Mouse (Mus musculus) neural tube, embryonic 10.5 days (tissue): ENCODE results near the gene Ddc.

ENCODE experiments used
- DNase-seq: peaks from one replicate; pipeline ENCODE4 v3.0.0-alpha.2; 2017; ENCODE audit warnings: low spot score; ENCODE audit errors: extremely low spot score

Gene Ddc

DNA sequence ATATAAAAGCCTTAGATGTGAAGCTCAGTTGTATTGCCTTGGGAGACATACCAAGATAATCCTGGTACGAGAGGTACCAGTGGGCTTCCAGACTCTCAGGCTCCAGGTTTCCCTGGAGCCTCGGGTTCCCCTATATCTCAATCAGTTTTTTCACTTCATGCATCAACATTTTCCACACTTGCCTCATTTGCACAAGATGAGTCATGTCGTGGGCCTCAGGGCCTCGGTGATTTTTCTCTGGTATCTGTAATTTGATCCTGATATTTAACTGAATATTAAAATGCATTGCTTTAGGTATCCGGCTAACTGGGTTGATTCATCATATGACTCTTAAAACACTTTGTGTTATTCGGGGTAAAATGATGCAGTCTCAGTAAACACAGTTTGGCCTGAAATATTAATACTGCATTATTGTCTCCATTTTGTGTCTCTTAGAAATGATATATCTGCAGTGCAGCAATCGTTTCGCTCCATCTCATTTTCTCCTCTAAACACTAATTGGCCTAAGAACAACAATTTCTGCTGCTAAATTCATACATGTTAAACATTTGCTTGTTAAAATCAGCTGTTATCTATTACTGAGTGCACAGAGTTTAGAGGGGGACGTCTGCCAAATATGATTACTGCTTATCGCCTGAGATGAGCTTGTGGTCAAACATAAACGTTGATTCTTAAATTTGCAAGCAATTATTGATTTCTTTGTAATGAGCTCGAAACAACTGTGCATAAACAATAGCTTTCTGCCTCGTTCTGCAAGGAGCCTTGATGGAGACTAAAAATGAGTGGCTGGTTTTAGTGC is 48.2 kb downstream of the Ddc start:
- DNase-seq: no peak

DNA sequence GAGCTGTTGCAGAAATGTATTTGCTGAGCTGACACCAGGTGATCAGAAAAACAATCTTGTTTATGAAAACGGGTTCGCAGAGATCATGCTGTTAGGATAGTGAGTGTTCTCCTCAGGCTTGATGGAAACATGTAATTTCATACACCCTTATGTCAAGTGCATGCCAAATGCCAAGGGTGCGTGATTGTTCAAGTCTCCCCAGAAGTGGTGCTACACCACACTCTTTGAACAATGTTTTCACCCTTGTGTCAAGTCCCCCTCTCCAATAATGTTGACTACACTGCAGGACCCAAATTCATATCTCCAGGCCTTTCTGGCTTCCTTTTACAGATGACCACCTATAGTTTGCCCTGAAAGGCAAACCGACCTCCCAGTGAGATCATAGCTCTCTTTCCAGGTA is 49.5 kb downstream of the Ddc start:
- DNase-seq: no peak

DNA sequence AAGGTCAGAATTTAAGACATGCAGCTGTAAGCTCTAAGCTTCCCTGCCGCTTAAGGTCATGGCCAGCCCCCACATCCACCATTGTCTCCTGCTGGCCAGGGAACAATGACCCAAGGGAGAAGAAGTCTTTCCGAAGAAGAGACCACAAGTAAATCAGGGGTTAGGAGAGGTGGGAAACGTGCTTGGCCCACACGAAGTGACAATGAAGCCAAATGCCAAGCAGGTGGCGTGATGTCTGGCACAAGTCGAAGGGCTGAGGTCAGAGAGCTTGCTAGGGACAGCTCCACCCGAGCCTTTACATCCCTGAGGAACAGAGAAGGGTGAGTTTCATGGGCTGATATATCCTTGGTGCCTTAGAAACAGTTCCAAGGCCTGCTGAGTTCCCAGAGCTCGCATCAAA is 52.9 kb downstream of the Ddc start:
- no peak for DNase-seq

DNA sequence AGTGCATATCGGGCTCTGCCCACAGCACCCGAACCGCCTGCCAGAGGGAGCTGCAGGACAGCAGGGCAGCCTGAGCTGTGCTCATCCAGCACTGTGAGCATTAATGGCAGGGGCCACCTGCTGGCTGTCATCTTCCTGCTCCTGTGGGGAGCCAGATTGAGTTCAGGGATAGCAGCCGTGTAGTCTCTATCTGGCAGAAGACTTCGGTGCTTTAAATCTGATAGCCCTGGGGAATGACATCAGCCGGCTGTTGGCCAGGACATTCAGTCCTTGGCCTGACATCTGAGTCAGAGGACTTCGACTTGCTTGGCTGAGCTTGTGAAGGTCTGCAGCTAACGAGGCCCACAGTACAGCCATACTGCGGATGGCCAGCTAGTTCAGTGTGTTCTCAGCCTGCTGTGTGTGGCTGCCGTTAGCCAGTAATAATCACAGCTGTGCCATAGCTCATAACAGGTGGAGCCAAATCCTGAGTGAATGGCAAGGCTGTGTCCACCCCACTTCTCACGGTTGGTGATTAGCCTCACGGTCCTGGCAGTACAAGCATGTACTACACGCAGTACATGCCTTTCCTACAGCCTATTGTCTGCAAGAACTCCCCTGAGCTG is 53.5 kb downstream of the Ddc start:
- DNase-seq: no peak

DNA sequence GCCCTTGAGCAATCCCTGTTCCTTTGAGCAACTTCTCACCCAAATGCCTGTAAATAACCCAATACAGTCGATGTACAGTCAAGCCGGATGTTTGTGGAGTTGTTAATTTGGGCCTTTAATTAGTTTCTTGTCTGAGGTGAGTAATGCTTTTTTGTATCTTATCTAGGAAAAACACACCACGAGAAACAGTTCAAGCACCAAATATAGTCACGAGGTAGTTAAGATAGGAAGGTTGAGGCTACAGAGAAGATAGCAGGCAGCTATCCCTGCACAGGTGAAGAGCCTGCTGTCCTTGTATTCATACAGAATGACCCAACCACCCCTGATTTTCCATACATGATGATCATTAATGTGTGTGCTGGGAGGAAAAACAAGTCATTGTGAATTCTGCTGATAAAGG is 56.4 kb downstream of the Ddc start:
- no peak for DNase-seq

DNA sequence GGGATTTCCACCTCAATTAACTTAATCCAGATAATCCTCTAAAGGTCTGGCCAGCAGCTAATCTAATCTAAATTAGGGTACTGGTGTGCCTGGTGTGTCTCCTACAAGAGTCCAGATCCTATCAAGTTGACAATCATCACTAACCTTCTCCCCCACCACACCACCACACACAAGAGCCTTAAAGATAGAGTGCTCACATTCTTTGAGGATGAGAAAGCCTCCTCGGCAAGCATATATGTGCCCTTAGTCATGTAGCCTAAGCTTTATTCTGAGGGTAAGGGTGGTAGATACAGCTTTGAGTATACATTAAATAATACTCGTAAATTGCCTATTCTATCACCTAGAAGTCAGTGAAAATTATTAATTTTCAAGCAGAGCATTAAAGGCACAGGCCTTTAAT is 57.2 kb downstream of the Ddc start:
- no peak for DNase-seq

DNA sequence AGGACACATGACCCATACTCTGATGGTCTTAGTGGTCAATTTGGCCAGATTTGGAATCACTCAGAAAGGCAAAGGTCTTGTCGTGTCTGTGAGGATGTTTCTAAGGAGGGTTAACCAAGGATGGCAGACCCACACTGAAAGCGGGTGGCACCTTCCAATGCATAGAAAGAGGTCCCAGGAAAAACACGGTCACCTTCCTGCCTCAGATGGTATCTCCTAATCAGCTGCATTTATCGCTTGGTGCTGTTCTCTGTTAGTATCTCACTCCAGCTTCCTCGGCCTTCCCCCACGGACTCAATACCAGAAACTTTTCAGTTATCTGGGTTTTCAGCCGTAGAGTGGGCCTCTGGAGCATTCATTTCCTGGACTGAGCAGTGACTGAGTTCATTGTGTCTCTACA is 58.1 kb downstream of the Ddc start:
- no peak for DNase-seq

DNA sequence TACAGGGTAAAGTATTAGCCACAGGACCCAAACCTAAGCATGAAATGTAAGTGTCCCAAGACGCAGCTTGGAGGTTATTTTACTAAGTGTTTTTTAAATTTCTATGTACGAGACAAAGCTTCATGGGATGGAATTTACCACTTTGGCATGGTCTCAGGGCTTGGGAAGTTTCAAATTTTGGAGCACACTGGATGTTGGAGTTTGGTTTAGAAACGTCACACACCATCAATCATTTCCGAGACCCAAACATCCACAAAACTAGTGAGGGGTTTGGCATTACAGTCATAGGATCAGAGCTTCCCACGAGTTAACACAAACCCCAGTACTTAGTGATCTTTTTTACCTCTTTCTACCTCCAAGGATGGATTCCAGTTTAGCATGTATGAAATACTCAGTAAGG is 60.6 kb downstream of the Ddc start:
- no peak for DNase-seq

DNA sequence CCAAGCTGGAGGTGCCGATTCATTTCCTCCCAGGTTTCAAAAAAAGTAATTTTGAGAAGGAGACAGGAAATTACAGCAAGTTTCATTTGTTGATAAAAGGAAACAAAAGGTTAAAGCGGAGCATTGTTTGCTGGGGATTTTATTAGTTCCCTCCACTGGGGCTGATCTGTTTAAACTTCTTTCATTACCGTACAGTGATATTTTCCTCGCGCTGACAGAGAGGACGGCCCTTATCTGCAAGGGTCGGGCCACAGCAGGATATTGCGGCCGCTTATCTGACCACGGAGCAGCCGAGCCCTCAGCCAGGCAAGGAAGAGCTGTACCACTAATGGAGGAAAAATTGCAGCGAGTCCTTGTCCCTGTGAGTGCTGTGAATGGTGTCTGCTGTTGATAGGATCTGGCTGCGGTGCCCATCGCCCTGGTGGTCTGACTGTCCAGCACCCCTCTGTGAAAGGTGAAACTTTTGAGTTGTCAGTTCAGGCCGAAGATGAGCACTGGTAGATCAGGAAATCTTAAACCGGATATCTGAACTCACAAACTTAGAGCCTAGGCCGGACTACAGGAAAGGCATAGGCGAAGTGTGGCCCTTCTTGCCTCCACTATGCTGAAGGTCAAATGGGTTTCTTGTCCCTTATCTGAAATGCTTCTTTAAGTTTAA is 61.1 kb downstream of the Ddc start:
- DNase-seq: no peak

DNA sequence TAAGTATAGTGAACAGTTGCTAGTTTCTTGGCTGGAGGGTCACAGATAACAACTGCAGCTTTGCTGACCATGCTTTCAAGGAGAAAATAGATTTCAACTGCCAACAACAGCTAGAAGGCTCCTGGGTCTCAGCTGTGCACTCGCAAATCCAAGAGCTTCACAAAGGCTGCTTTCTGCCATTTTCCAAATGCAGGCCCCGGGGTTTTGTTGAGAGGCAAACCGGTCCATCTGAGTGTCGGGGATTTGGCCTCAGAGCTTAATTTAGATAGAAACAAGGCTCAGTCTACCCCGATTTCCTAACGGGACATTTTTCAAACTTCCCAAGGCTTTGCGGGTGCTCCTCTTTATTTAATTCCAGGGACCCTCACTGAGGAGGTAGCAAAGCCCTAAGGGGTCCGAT is 61.7 kb downstream of the Ddc start:
- DNase-seq: no peak

DNA sequence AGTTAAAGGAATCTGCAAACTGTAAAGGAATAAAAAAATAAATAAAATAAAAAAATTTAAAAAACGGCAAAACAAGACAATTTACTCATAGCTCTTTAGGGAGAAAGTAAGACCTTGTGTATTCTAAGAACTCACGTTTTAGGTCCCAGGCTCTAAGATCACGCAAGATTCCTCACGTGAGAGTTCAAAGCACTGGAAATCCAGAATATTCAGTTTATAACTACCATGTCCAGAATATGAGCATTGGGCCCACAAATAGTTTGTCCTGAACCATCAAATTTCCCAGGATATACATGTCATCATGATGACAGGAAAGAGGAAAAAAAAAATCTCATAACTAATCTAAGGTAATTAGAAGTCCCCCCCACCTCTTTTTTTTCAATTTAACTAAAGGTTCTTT is 62.2 kb downstream of the Ddc start:
- DNase-seq: no peak

DNA sequence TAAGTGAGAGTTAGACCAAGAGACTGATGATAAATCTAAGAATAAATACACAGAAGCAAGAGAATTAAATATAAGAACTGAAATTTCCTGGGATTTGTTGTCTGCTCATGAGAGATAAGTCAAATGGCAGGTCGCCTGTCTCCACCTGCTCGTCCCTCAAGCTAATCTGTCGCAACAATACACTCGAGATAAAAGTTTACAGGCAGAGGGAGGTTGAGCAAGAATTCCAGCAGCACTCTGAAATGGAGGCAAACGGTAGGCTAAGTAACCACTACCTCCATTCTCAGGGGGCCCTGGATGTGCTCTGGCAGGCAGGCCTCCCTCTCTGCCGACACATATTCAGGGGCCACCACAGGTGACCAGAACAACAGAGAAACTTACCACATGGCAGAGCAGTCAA is 62.6 kb downstream of the Ddc start:
- DNase-seq: no peak

DNA sequence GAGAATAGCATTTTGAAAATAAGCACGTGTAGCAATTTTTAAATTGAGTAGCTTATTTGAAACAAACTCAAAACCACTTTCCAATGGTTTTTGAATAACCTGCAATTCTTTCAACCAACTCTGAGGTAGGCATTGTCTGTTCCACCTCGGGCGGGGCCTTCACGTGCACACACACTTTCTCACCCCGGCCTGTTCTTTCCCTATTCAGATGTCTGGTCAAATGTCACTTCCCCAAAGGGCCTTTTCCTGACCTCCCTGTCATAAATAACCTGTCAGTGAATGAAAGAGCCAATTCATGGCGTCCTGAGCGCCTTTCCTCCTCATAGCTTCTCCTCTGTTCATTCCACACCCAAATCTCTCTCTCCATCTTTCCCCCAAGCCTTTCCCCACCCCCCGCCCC is 64.8 kb downstream of the Ddc start:
- peak; percentile 66 for DNase-seq

DNA sequence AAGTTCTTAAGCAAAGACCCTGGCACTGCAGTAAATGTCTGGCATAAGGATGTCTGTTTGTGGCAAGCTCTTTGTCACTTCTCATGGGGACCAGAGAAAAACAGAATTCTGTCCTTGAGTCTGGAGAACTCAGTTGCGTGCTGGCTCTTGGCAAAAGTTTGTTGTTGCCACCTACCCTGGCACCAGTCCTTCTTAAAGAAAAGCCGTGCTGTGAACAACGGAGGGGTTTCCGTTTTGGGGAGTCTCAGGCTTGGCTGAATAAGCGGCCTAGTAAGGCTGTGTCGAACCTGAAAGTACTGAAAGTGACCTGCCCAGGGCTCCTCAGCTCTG is 65.2 kb downstream of the Ddc start:
- no peak for DNase-seq

DNA sequence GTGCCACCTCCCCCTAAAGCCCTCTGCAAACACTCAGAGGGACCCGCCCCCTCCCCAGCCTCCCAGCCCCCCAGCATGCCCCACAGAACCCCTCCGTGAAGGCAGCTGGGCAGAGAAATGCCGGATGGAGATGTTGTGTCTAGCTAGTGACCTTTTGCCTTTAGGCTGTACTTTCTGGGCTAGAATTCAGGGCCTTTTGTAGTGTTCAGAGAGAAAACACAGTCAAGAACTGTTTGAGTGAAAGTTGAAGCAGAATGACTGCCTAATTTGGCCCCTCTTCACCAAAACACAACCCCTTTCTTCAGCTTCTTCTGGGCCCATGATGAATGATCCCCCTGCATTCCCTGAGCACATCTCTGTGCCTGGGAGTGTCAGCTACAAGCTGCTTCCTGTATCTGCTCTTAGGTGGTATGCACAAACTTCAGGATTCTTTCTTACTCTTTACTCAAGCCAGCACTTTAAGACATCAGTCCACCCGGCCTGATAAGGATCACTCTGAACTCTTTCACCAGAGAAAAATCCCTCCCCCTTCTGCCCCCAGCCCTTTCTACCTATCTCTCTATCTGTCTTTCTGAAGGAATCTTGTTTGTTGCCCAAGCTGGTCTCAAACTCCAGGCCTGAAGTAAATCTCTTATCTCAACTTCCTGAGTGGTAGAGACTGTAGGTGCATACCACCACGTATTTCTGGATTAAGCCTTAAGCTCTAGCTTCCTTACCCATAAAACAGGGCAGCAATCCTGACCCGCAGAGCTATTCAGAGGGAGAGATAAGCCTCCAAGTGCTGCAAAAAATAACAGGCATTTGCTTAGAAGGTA is 65.8 kb downstream of the Ddc start:
- peak; percentile 70 for DNase-seq

DNA sequence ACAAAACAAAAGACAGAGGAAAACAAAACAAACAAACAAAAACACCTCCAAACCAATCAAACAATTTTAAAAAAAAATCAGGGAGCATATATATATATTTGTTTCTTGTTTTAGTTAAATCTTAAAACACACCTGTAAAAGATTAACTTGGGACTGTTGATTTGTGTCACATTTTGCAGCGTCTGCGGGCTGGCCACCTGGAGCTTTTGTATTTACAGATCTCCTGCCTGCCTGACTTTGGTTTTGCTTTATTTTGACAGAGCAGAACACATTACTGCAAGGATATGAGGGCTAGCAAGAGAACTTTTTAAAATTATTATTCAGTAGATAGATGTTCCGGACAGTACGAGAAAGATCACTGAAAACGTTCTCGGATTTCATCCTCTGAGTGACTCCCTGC is 66.4 kb downstream of the Ddc start:
- DNase-seq: no peak

DNA sequence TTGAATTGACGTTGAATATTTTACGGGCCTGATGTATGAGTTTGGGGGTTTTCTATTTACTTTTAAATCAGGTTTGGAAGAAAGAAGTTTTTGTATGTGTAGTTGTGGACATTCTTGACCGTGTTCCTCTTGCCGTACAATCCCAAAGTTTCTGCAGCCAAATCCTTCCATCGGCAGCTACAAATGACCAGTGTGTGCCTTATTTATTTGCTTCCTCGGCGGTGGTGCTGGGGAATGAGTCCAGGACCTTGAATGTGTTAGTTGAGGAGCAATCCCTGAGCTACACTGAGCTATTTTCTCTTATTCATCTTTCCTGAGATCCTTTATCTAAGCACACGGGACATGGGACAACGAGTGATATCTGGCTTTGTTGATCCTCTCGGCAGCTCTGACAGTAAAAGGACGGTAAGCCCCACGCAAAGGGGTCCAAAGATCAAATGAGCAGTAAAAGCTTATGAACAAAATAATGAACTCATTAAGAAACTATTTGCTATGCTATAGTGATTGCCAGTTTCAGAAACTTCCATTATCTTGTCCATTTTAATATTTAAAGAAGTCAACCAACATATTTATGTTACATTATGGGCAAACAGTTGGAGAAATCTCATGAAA is 67.0 kb downstream of the Ddc start:
- DNase-seq: no peak

DNA sequence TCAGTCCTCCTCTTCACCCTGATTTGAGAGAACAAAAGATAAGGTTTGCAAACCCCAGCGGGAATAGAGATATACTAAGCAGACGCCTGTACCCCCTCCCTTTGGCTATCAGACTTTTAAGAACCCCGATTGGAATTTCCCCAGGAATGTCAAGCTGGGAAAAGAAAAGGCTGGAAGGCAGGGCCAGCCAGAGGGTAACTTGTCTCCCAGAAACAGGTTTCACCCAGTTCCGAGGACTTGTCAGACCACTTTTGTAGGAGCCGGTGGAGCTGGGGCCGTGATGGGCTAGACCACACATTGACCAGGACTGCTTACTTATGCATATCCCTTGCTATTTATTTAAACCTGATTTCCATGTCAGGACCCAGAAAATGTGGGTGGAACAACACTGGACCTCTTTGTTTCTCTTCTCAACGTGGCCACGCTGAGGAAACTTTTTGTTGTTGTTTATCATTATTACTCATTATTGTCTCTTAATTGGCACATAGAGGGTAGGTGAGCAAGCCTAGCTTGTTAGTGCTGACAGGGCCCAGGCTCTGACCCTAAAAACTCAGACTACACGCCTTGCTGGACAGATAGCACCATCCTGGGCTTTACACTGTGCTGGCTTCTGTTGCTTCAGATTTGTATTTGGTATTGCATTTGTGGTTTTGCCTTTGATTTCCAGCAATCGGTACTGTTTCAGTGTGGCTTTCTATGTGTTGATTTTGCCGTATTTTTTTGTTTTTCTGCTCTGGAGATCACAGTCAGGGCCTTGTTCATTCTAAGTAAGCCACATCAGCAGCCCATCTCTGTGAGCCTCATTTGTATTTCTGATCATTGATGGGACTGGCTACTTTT is 68.6 kb downstream of the Ddc start:
- DNase-seq: peak; percentile 50

DNA sequence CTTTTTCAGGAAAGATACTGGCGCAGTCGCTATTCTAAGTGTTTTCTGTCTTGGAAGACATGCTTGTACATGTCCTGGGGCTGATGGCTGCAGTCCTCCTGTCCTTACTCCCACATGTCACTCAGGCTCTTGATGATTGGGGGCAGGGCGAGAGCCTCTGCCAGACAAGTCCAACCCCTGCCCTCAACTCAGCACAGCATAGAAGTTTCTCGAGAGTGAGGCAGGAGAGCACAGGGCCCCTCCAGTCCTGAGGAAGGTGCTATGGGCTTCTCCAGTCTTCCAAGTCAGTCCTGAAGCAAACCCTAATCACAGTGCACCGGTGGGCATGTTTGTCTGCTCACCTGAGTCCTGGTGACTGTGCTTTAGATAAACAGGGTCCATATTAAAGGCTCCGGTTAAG is 69.2 kb downstream of the Ddc start:
- DNase-seq: no peak

DNA sequence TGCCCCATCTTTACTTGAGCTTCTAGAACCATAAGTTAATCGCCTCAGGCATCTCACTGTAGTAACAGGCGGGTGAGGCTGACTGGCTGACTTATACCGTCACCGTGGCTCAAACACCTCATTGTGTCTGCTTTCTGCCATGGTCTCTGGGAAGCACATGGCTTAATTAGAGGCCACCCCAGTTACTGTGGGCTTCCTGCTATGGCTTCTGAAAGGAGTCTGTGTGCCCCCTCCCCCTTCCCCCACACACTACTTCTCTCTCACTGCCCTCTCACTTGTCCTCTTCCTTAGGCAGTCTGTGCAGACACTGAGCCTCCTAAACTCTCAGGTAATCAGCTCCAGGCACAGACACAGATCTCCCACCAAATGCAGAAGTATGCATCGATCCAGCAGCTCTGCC is 69.7 kb downstream of the Ddc start:
- DNase-seq: peak; percentile 54

DNA sequence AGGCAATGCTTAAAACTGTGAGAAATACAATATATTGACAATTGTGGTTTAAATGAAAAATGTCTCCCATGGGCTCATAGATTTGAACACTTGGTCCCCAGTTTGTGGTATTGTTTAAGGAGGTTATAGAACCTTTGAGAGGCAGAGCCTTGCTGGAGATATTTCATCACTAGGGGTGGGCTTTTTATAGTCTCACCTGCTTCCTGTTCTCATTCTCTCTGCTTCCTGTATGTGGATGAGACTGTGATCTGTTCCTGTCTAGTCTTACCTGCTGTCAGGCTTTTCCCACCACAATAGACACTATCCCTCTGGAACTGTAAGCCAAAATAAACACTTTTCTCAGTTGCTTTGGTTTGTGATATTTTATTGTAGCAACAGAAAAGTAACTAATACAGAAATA is 71.5 kb downstream of the Ddc start:
- DNase-seq: no peak
